Mouse (Mus musculus) heart, embryonic 11.5 days (tissue): ENCODE measurements around the gene Gm973. TPM values are rescaled to one million over a fixed set of nuclear protein-coding genes. Genes with fewer than 3 reads are reported as not detected.

Source experiments
- ATAC-seq: fragments of 200-750 bp; cut with Nextera tagmentation; replicated peaks from 2 replicates; pipeline ENCODE4 v1.8.0; 2017; ENCODE audit warnings: moderate library complexity; ENCODE audit not compliant: insufficient number of reproducible peaks, low FRiP score, low TSS enrichment
- H3K27ac ChIP-seq: fragments of 300-500 bp; sonication (generic); 2 replicates; pipeline ENCODE4 v1.5.1; 2014; ENCODE audit warnings: mild to moderate bottlenecking, low read depth, low read length
- H3K27me3 ChIP-seq: fragments of 300-500 bp; sonication (generic); 2 replicates; pipeline ENCODE4 v1.6.1; 2014; ENCODE audit warnings: mild to moderate bottlenecking, low read length, mixed read lengths; ENCODE audit not compliant: control insufficient read depth, insufficient read depth
- H3K36me3 ChIP-seq: fragments of 300-500 bp; sonication (generic); 2 replicates; pipeline ENCODE4 v1.6.1; 2014; ENCODE audit warnings: mild to moderate bottlenecking, low read length, moderate library complexity, mixed read lengths; ENCODE audit not compliant: control insufficient read depth, insufficient read depth
- H3K4me1 ChIP-seq: fragments of 300-500 bp; sonication (generic); 2 replicates; pipeline ENCODE4 v1.6.1; 2014; ENCODE audit warnings: low read length; ENCODE audit not compliant: control insufficient read depth, insufficient read depth
- H3K4me2 ChIP-seq: fragments of 300-500 bp; sonication (generic); 2 replicates; pipeline ENCODE4 v1.6.1; 2014; ENCODE audit warnings: mild to moderate bottlenecking, moderate library complexity
- H3K4me3 ChIP-seq: fragments of 300-500 bp; sonication (generic); 2 replicates; pipeline ENCODE4 v1.5.1; 2014; ENCODE audit warnings: low read depth, low read length
- H3K9ac ChIP-seq: fragments of 300-500 bp; sonication (generic); 2 replicates; pipeline ENCODE4 v1.6.1; 2014; ENCODE audit warnings: mild to moderate bottlenecking, low read depth, low read length, moderate library complexity
- H3K9me3 ChIP-seq: fragments of 300-500 bp; sonication (generic); replicated peaks from 2 replicates; pipeline ENCODE4 v1.6.1; 2016; ENCODE audit warnings: low read length; ENCODE audit not compliant: control insufficient read depth
- WGBS: fragments of 180-500 bp; shearing (Covaris S2); extraction: QIAGEN DNeasy Blood & Tissue Kit; methylation state at CpG from one replicate; pipeline ENCODE4 v1.1.7; 2014; ENCODE audit not compliant: insufficient replicate concordance; 5-methylcytosine and 5-hydroxymethylcytosine counted together
- polyA plus RNA-seq: library from polyadenylated mRNA; unstranded; fragments of >200 nt; fragmentation: Nextera tagmentation; extraction: Ambion mirVana; gene quantifications from 2 replicates; pipeline ENCODE4 v1.2.1, GENCODE M21; 2014

Gene Gm973
- polyA plus RNA-seq, 1 experiment from 2014 or later, result 0.17 TPM

GRCm38 (mm10) chr1:59543911-59544310 lies 27.8 kb downstream of the Gm973 start:
- Histone ChIP-seq H3K27me3 (no peaks in the 10 kb centered on the region; the same call in 1 of the 2 replicates), H3K4me3 (no peak overlapping the region), H3K9me3 (no peaks in the 10 kb centered on the region), H3K4me1 (no peaks in the 10 kb centered on the region), H3K9ac (no peak overlapping the region), H3K4me2 (no peak overlapping the region), H3K27ac (no peak overlapping the region), H3K36me3 (no peaks in the 10 kb centered on the region)
- 54% methylated on average over 8 of the region's 8 CpGs for WGBS
- ATAC-seq, result no peak

GRCm38 (mm10) chr1:59548486-59548885 lies 32.4 kb downstream of the Gm973 start:
- no peak overlapping the region for H3K27ac ChIP-seq
- H3K4me3 ChIP-seq, result no peak overlapping the region
- no peaks in the 10 kb centered on the region for H3K36me3 ChIP-seq
- H3K4me2 ChIP-seq, result no peak overlapping the region
- no peak for ATAC-seq
- no peak overlapping the region for H3K9ac ChIP-seq
- H3K27me3 ChIP-seq, result no peaks in the 10 kb centered on the region; the same call in none of the 2 replicates
- no peaks in the 10 kb centered on the region for H3K4me1 ChIP-seq
- 81% methylated on average over 5 of the region's 5 CpGs for WGBS
- H3K9me3 ChIP-seq, result no peaks in the 10 kb centered on the region

GRCm38 (mm10) chr1:59549036-59549675 lies 33.1 kb downstream of the Gm973 start:
- ATAC-seq, result no peak
- no peaks in the 10 kb centered on the region; the same call in none of the 2 replicates for H3K27me3 ChIP-seq
- H3K9me3 ChIP-seq, result no peaks in the 10 kb centered on the region
- no peaks in the 10 kb centered on the region for H3K4me1 ChIP-seq
- H3K36me3 ChIP-seq, result no peaks in the 10 kb centered on the region
- no peak overlapping the region for H3K4me3 ChIP-seq
- no peak overlapping the region for H3K27ac ChIP-seq
- WGBS, result 64% methylated on average over 7 of the region's 7 CpGs
- no peak overlapping the region for H3K9ac ChIP-seq
- H3K4me2 ChIP-seq, result no peak overlapping the region

- Histone ChIP-seq H3K9me3 (no peaks in the 10 kb centered on the region), H3K4me3 (no peak overlapping the region), H3K4me2 (no peak overlapping the region), H3K27me3 (no peaks in the 10 kb centered on the region; the same call in none of the 2 replicates), H3K4me1 (no peaks in the 10 kb centered on the region), H3K9ac (no peak overlapping the region), H3K27ac (no peak overlapping the region), H3K36me3 (no peaks in the 10 kb centered on the region)
- 45% methylated on average over 6 of the region's 6 CpGs for WGBS
- ATAC-seq, result no peak
Observed at GRCm38 (mm10) chr1:59550227-59550626, 34.2 kb downstream of the Gm973 start.

- Histone ChIP-seq H3K4me1 (no peaks in the 10 kb centered on the region), H3K9me3 (no peaks in the 10 kb centered on the region), H3K9ac (no peak overlapping the region), H3K36me3 (no peaks in the 10 kb centered on the region), H3K4me2 (no peak overlapping the region), H3K4me3 (no peak overlapping the region), H3K27me3 (no peaks in the 10 kb centered on the region; the same call in none of the 2 replicates), H3K27ac (no peak overlapping the region)
- ATAC-seq, result no peak
- WGBS, result 64% methylated on average over 11 of the region's 11 CpGs
Observed at GRCm38 (mm10) chr1:59550996-59551395, 34.9 kb downstream of the Gm973 start.

- 61% methylated on average over 5 of the region's 5 CpGs for WGBS
Observed at GRCm38 (mm10) chr1:59553708-59554107, 37.6 kb downstream of the Gm973 start.

GRCm38 (mm10) chr1:59563581-59563980 lies 47.5 kb downstream of the Gm973 start:
- no peaks in the 10 kb centered on the region for H3K4me1 ChIP-seq
- H3K9me3 ChIP-seq, result no peaks in the 10 kb centered on the region
- no peak overlapping the region for H3K4me3 ChIP-seq
- H3K27ac ChIP-seq, result no peak overlapping the region
- H3K36me3 ChIP-seq, result no peaks in the 10 kb centered on the region
- H3K9ac ChIP-seq, result no peak overlapping the region
- peaks cover 3% of the 10 kb centered on the region; the same call in 1 of the 2 replicates for H3K27me3 ChIP-seq
- ATAC-seq, result no peak
- H3K4me2 ChIP-seq, result no peak overlapping the region
- WGBS, result 58% methylated on average over 2 of the region's 2 CpGs

More at GRCm38 (mm10) chr1:59553708-59554107, 37.6 kb downstream of the Gm973 start:
- ATAC-seq, result no peak
- H3K36me3 ChIP-seq, result no peaks in the 10 kb centered on the region
- no peak overlapping the region for H3K4me3 ChIP-seq
- no peak overlapping the region for H3K4me2 ChIP-seq
- H3K27ac ChIP-seq, result no peak overlapping the region
- H3K9me3 ChIP-seq, result no peaks in the 10 kb centered on the region
- no peaks in the 10 kb centered on the region for H3K4me1 ChIP-seq
- H3K27me3 ChIP-seq, result no peaks in the 10 kb centered on the region; the same call in none of the 2 replicates
- H3K9ac ChIP-seq, result no peak overlapping the region

DNA sequence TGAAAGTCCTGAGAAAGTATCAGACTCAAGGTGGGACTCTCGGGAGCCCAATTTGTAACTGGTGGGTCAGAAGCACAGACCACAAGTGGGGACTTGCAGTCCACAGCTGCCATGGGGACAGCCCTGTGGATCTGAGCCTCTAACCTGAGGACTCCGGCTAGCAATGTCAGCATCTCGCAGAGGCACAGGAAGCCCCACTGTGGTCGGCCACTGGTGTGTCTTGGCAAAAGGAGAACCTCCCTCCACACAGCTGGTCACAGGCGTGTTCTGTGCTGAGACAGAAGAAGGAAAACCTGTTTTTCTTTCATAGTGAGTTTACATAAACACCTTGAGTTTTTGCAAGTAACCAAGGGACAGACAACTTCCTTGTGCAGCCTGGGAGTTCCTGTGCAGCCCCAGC lies 49.7 kb downstream of the Gm973 start:
- 79% methylated on average over 5 of the region's 5 CpGs for WGBS
- H3K9me3 ChIP-seq, result no peaks in the 10 kb centered on the region

GRCm38 (mm10) chr1:59566281-59566680 lies 50.2 kb downstream of the Gm973 start:
- H3K9ac ChIP-seq, result no peak overlapping the region
- H3K4me3 ChIP-seq, result no peak overlapping the region
- H3K27ac ChIP-seq, result no peak overlapping the region
- H3K4me1 ChIP-seq, result no peaks in the 10 kb centered on the region
- no peak overlapping the region for H3K4me2 ChIP-seq
- ATAC-seq, result no peak
- H3K36me3 ChIP-seq, result no peaks in the 10 kb centered on the region
- H3K9me3 ChIP-seq, result no peaks in the 10 kb centered on the region
- peaks cover 3% of the 10 kb centered on the region; the same call in 1 of the 2 replicates for H3K27me3 ChIP-seq
- WGBS, result 73% methylated on average over 7 of the region's 7 CpGs

More for the DNA sequence above, 49.7 kb downstream of the Gm973 start:
- H3K4me2 ChIP-seq, result no peak overlapping the region
- H3K4me3 ChIP-seq, result no peak overlapping the region
- no peaks in the 10 kb centered on the region for H3K36me3 ChIP-seq
- no peak for ATAC-seq
- no peak overlapping the region for H3K27ac ChIP-seq
- no peaks in the 10 kb centered on the region for H3K4me1 ChIP-seq
- H3K27me3 ChIP-seq, result peaks cover 3% of the 10 kb centered on the region; the same call in 1 of the 2 replicates
- no peak overlapping the region for H3K9ac ChIP-seq
